9 mouse cellular contexts compared by ENCODE assay signal in the genomic region with DNA sequence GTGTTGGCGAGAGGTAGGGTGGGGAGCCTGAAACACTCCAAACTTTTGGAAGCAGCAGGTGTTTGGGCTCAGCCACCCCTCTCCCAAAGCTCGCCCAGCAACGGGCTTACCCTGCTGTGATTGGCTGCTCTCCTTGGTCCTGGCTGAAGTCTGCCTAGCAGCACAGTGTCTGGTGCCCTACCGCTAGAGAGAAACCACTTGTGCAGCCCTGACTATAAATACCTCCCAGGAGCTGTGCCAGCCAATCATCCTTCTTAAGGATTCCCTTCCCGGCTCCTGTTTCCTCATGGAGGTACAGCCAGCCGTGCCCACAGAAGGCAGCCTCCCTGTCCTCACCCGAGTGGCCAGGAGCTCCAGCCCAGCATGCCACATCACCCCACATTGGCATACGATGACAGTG. TPM values are rescaled to one million over a fixed set of nuclear protein-coding genes. Genes with fewer than 3 reads are reported as not detected.
DNase-seq lines count a peak whose midpoint lies in the region; ATAC-seq and TF ChIP-seq lines count a peak whose summit lies in the region.
"Had no signal": no experiment of that assay in that cellular context is flagged by ENCODE, and none has a peak within 500 bp of the region (broad histone marks: within the 10 kb centered on the region; RNA-seq: fewer than 3 reads in every experiment).

No protein-coding gene starts in this region.

- WGBS in intestine, embryonic 14.5 days = 43% methylated on average over 8 of the region's 8 CpGs
- WGBS in intestine, postnatal 0 days = 37% methylated on average over 8 of the region's 8 CpGs
- WGBS in embryonic facial prominence, embryonic 12.5 days = 44% methylated on average over 8 of the region's 8 CpGs

- H3K4me1 ChIP-seq in intestine, embryonic 14.5 days (replicated peaks; ENCODE audit: control insufficient read depth, insufficient read depth, low read length) = no peaks in the 10 kb centered on the region
- 0 out of 2 replicates have a peak, but pooled peaks cover under 1% of the 10 kb centered on the region for H3K4me1 ChIP-seq in intestine, postnatal 0 days (replicated peaks; ENCODE audit: control insufficient read depth, insufficient read depth, low read length)
- H3K4me1 ChIP-seq in embryonic facial prominence, embryonic 12.5 days = no peaks in the 10 kb centered on the region

- H3K27me3 ChIP-seq in intestine, embryonic 14.5 days (replicated peaks; ENCODE audit: control insufficient read depth, insufficient read depth, low read length) = peaks cover 12% of the 10 kb centered on the region
- peaks cover 6% of the 10 kb centered on the region; the same call in 1 of the 2 replicates for H3K27me3 ChIP-seq in intestine, postnatal 0 days (replicated peaks; ENCODE audit: control insufficient read depth, insufficient read depth, low read length)
- peaks cover 23% of the 10 kb centered on the region for H3K27me3 ChIP-seq in embryonic facial prominence, embryonic 12.5 days

- H3K27ac ChIP-seq in intestine, embryonic 14.5 days (ENCODE audit: low read depth) = no peak overlapping the region
- H3K27ac ChIP-seq in intestine, postnatal 0 days (ENCODE audit: low read depth, low read length) = no peak overlapping the region
- H3K27ac ChIP-seq in embryonic facial prominence, embryonic 12.5 days = no peak overlapping the region
- H3K27ac ChIP-seq: macrophage had no signal

- TF ChIP-seq CTCF in intestine, postnatal 0 days (IDR thresholded peaks at IDR 0.05; ENCODE audit: low read depth) = no peak

- no peaks in the 10 kb centered on the region for H3K9me3 ChIP-seq in intestine, embryonic 14.5 days (ENCODE audit: control insufficient read depth, low read length)
- H3K9me3 ChIP-seq in intestine, postnatal 0 days (ENCODE audit: control insufficient read depth) = no peaks in the 10 kb centered on the region
- no peaks in the 10 kb centered on the region for H3K9me3 ChIP-seq in embryonic facial prominence, embryonic 12.5 days

- H3K36me3 ChIP-seq in intestine, embryonic 14.5 days (ENCODE audit: control insufficient read depth, insufficient read depth, low read length) = no peaks in the 10 kb centered on the region
- H3K36me3 ChIP-seq in intestine, postnatal 0 days (ENCODE audit: control insufficient read depth, insufficient read depth) = no peaks in the 10 kb centered on the region
- H3K36me3 ChIP-seq in embryonic facial prominence, embryonic 12.5 days = no peaks in the 10 kb centered on the region

- intact Hi-C loops in heart, postnatal 10 days (cut with DNase I) = loop anchor here (5.0 kb wide), 1 partner anchor 109 kb away; no protein-coding TSS in a partner anchor

- no peak for DNase-seq in intestine, embryonic 14.5 days (ENCODE audit: low spot score)
- DNase-seq in adrenal gland, adult 8-10 months = peak; percentile 18
- peak; percentile 89 to 91 for DNase-seq in heart, postnatal 10 days
- no peak for DNase-seq in T-cell, adult 2 months (ENCODE audit: low spot score)
- DNase-seq in ovary, adult 18-20 months (ENCODE audit: low spot score) = no peak
- no peak for DNase-seq in adipocyte (ENCODE audit: low spot score)

- peak; percentile 53; the same call in 1 of the 2 replicates for ATAC-seq in intestine, embryonic 14.5 days (replicated peaks; ENCODE audit: low FRiP score, low TSS enrichment, low read depth)
- no peak for ATAC-seq in intestine, postnatal 0 days
- ATAC-seq in embryonic facial prominence, embryonic 12.5 days (ENCODE audit: insufficient number of reproducible peaks, insufficient read depth, low FRiP score, low TSS enrichment) = peak; percentile 59

- no peak overlapping the region for H3K4me2 ChIP-seq in intestine, embryonic 14.5 days (ENCODE audit: low read length)
- no peak overlapping the region for H3K4me2 ChIP-seq in intestine, postnatal 0 days (replicated peaks; ENCODE audit: low read depth)
- H3K4me2 ChIP-seq in embryonic facial prominence, embryonic 12.5 days (replicated peaks) = no peak overlapping the region

- H3K9ac ChIP-seq in intestine, embryonic 14.5 days (ENCODE audit: low read length) = no peak overlapping the region
- no peak overlapping the region for H3K9ac ChIP-seq in intestine, postnatal 0 days (ENCODE audit: low read depth, low read length)
- H3K9ac ChIP-seq in embryonic facial prominence, embryonic 12.5 days = no peak overlapping the region

- H3K4me3 ChIP-seq in intestine, embryonic 14.5 days (ENCODE audit: low read depth, low read length) = no peak overlapping the region
- no peak overlapping the region for H3K4me3 ChIP-seq in intestine, postnatal 0 days (ENCODE audit: low read depth, low read length)
- H3K4me3 ChIP-seq in embryonic facial prominence, embryonic 12.5 days = no peak overlapping the region

RNA-seq across cellular contexts. Expression of a gene that starts 5.9 kb away (rescaled TPM):
- 0.57 and 0.75 TPM in 2 replicates for polyA plus RNA-seq in intestine, embryonic 14.5 days (2014; fragmentation: Nextera tagmentation; extraction: Ambion mirVana)
- polyA plus RNA-seq in intestine, postnatal 0 days (2015; fragmentation: Nextera tagmentation; extraction: Ambion mirVana) = 0.10 and 0.25 TPM in 2 replicates
- 1 to 10 TPM in 1 of 4 experiments, under 1 TPM in 3; 0.56 to 1.9 (median 0.72) TPM for total RNA-seq in adrenal gland, adult 8-10 months (2022)
- 0.12 and 0.18 TPM in 2 replicates for polyA plus RNA-seq in embryonic facial prominence, embryonic 12.5 days (2016; fragmentation: Nextera tagmentation; extraction: Ambion mirVana)
- 10 to 100 TPM; 17.9 to 28.8 TPM for total RNA-seq in heart, postnatal 10 days (2021)
- polyA plus RNA-seq: macrophage had no signal

Comparison
In these comparisons a context has a peak if more than half of its experiments do, and no peak if none do; other contexts are left out.
1. DNase-seq: peak in adrenal gland, adult 8-10 months (single experiment) and heart, postnatal 10 days (2 of 2); none in intestine, embryonic 14.5 days (single experiment), T-cell, adult 2 months (single experiment), ovary, adult 18-20 months (single experiment) and adipocyte (single experiment).